Mouse (Mus musculus) hematopoietic stem cell, adult 5-6 weeks (primary cell): ENCODE data around the gene Vmn1r53. TPM values are rescaled to one million over a fixed set of nuclear protein-coding genes. Genes with fewer than 3 reads are reported as not detected.
"Not testable (repeated sequence)": the region's sequence is repeated elsewhere in the genome, so short reads cannot be mapped to it uniquely, and the experiment has no call there.

ENCODE experiments used
- ATAC-seq, 2 experiments: fragments of 125-278 bp in 1 of 2; replicated peaks in 1 of 2; 2 replicates each; pipeline ENCODE4 v1.8.0; 2016 to 2017; ENCODE audit warnings: inconsistent platforms in 2 of 2, mild to moderate bottlenecking in 2 of 2, moderate number of reproducible peaks in 2 of 2, low read depth in 1 of 2, moderate TSS enrichment in 1 of 2; ENCODE audit not compliant: low FRiP score in 2 of 2, poor library complexity in 2 of 2, severe bottlenecking in 2 of 2, insufficient read depth in 1 of 2, low TSS enrichment in 1 of 2
- total RNA-seq: library from RNA; stranded (forward); fragments of 172-1452, 232-1000 nt; gene quantifications from 2 replicates; pipeline ENCODE4 v1.2.3, GENCODE M21; 2017

Vmn1r53 gene
- total RNA-seq, result not detected in 2 replicates

DNA sequence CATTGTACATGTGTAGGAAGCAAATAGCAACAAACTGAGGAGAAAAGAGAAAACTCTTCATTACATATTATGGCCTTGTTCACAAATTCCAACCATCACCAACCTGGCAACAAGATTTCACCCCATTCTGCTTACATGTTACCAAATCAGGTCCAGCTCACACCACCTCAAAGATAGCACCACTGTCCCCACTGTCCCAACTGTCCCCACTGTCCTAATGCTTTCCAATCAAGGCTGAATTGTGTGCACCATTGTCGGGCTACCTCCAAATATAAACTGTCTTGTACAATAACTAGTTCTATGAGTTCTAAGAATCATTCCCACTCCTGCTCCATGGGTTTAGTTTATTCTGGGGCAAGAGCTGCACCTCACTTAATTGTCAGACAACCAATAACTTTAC, at the start of gene Vmn1r53:
Vmn1r53 (minus strand) TSS at position 101 of the 400 bp plus-strand sequence.
- no peak for ATAC-seq

DNA sequence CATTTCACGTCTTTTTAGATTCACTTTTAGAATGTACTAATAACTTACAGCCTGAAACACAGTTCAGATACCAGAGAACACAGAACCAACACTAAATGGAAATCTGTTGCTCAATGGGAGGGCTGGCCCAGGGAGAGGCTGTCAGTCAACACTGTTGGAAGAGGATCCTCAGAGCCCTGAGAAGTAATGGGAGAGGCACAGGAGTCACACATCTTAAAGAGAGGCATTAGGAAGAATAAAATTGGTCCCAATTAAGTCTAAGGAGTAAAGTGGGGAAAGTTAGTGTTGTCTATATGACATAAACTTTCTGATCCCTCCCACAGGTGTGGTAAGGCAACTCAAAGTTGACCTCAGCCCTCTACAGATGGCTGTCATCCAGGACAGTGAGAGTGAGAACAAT, 21.8 kb upstream of the Vmn1r53 start, which contains the start of gene Vmn1r54:
Vmn1r54 (plus strand) TSS at position 301 of the 400 bp plus-strand sequence.
- no peak for ATAC-seq

DNA sequence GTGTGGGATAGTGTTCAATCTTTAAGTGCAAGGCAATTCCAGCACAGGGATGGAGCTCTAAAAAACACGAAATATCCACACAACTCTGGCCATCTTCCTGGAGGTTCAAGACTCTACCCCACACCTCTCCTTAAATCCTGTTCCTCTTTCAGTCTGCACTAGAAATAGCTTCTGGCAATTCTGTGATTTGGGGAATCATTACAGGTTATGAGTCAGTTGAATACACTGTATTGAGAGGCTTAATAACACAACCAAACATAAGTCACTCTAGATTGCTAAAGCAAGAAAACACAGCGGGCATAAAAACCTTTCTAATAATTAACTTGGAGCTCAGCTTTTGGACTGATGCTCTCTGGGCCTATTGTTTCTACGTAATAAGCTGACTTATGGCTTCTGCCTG, 19.8 kb upstream of the Vmn1r53 start:
- ATAC-seq, result no peak

GRCm38 (mm10) chr6:90232681-90233080, 8.4 kb upstream of the Vmn1r53 start:
- no peak for ATAC-seq

DNA sequence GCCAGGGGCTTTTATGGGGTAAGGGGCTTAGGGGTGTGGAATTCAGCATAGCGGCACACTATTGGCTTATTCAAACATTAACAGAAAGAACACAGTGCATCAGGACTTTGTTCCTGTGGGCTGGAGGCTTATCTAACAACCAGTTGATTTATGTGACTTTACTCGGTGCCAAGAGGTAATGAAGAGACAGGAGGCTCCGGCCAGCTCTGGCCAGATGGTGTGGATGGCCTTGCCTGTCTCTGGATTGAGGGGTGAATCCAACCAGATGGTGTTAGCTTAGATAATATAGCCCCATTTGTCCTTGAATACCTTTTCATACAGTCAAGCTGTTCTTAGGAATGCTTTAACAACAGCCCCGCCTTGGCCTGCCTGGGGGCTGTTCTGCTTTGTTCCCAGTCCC, 7.9 kb upstream of the Vmn1r53 start:
- ATAC-seq, result not testable (repeated sequence)

DNA sequence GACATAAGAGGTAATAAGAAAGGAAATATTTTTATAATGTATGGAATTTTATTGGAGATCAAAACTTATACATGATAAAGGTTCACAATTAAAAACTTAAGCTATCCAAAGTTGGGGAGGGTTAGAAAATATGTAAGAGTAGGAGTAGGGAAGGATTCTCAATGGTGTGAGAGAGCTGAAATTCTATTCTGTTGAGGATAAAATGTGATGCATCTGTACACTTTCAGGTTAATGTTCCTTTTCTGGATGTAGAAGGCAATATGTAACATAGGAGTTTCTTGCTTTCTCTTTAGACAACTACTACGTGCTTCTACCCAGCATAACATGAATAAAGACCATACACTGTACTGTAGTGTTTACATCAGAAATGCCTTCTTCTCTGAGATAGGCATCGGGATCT, 21.7 kb downstream of the Vmn1r53 start, which contains the start of gene V1ra8:
V1ra8 (plus strand) TSS at position 301 of the 400 bp plus-strand sequence.
- ATAC-seq, result not testable (repeated sequence)

DNA sequence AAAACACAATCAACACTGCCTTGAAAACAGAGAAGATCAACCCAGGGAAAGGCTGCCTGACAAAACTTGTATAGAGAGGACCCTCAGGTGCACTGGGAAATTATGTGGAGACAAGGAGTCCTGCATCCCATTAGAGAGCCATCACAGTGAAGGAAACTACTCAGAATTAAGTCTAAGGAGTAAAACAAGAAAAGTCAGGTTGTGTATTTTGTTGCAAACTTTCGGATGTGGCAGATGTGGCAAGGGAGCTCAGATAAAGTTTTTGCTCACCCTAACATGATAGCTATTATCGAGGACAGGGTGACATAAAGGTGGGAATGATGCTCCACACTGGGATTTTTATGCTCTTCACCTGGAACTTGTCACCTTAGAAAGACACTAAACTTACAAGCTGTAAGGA, 49.7 kb downstream of the Vmn1r53 start, which contains the start of gene Vmn1r52:
Vmn1r52 (plus strand) TSS at position 301 of the 400 bp plus-strand sequence.
- ATAC-seq, result no peak

Other genes with a start within 250 kb of the Vmn1r53 start
- not detected in 2 replicates for gene Vmn1r47, start 208.3 kb downstream of the Vmn1r53 start, total RNA-seq
- not detected in 2 replicates for gene Vmn1r48, start 187.6 kb downstream of the Vmn1r53 start, total RNA-seq
- not detected in 2 replicates for gene Vmn1r49, start 145.9 kb downstream of the Vmn1r53 start, total RNA-seq
- not detected in 2 replicates for gene Vmn1r50, start 123.0 kb downstream of the Vmn1r53 start, total RNA-seq
- not detected in 2 replicates for gene Vmn1r51, start 101.8 kb downstream of the Vmn1r53 start, total RNA-seq
- not detected in 2 replicates for gene Vmn1r52, start 49.6 kb downstream of the Vmn1r53 start, total RNA-seq
- gene V1ra8, start 21.6 kb downstream of the Vmn1r53 start, total RNA-seq, result not detected in 2 replicates
- gene Vmn1r54, start 21.9 kb upstream of the Vmn1r53 start, total RNA-seq, result not detected in 2 replicates
- gene BC048671, start 76.8 kb upstream of the Vmn1r53 start, total RNA-seq, result not detected in 2 replicates
- gene Chst13, start 100.7 kb upstream of the Vmn1r53 start, total RNA-seq, result 1.4 TPM in 1 of 2 replicates, not detected in the other
- gene Uroc1, start 108.8 kb upstream of the Vmn1r53 start, total RNA-seq, result not detected in 2 replicates
- gene Zxdc, start 145.1 kb upstream of the Vmn1r53 start, total RNA-seq, result 18.7 and 20.3 TPM in 2 replicates
- gene Cfap100, start 204.4 kb upstream of the Vmn1r53 start, total RNA-seq, result not detected in 2 replicates
- not detected in 2 replicates for gene Klf15, start 238.1 kb upstream of the Vmn1r53 start, total RNA-seq